Mouse (Mus musculus): ENCODE data around the gene Elf3.
"Not testable (repeated sequence)": the region's sequence is repeated elsewhere in the genome, so short reads cannot be mapped to it uniquely, and the experiment has no call there.

Gene Elf3

GRCm38 (mm10) chr1:135237131-135237851 lies 21.1 kb downstream of the Elf3 start:
- no peak for DNase-seq (ENCODE audit: low read depth, low spot score)

GRCm38 (mm10) chr1:135234771-135235170 lies 23.6 kb downstream of the Elf3 start:
- DNase-seq (ENCODE audit: low read depth, low spot score): no peak

- no peak for DNase-seq (ENCODE audit: low read depth, low spot score)
Measured at GRCm38 (mm10) chr1:135233961-135234360, 24.4 kb downstream of the Elf3 start.

- not testable (repeated sequence) for DNase-seq (ENCODE audit: low read depth, low spot score)
Measured at GRCm38 (mm10) chr1:135231878-135232277, 26.5 kb downstream of the Elf3 start.

GRCm38 (mm10) chr1:135227339-135227950 lies 30.9 kb downstream of the Elf3 start:
- DNase-seq (ENCODE audit: low read depth, low spot score): no peak

GRCm38 (mm10) chr1:135224981-135225604 lies 33.3 kb downstream of the Elf3 start:
- no peak for DNase-seq (ENCODE audit: low read depth, low spot score)

- no peak for DNase-seq (ENCODE audit: low read depth, low spot score)
Measured at GRCm38 (mm10) chr1:135224147-135224546, 34.2 kb downstream of the Elf3 start.

GRCm38 (mm10) chr1:135217607-135218233 lies 40.6 kb downstream of the Elf3 start:
- DNase-seq (ENCODE audit: low read depth, low spot score): no peak

- no peak for DNase-seq (ENCODE audit: low read depth, low spot score)
Measured at GRCm38 (mm10) chr1:135213772-135214640, 44.4 kb downstream of the Elf3 start.

GRCm38 (mm10) chr1:135210421-135210820 lies 47.9 kb downstream of the Elf3 start:
- no peak for DNase-seq (ENCODE audit: low read depth, low spot score)

GRCm38 (mm10) chr1:135208716-135209115 lies 49.7 kb downstream of the Elf3 start:
- no peak for DNase-seq (ENCODE audit: low read depth, low spot score)

- DNase-seq (ENCODE audit: low read depth, low spot score): no peak
Measured at GRCm38 (mm10) chr1:135206586-135207339, 51.6 kb downstream of the Elf3 start.

- DNase-seq (ENCODE audit: low read depth, low spot score): no peak
Measured at GRCm38 (mm10) chr1:135205257-135205656, 53.1 kb downstream of the Elf3 start.

- DNase-seq (ENCODE audit: low read depth, low spot score): no peak
Measured at GRCm38 (mm10) chr1:135204196-135205126, 53.9 kb downstream of the Elf3 start.

Data from CD4-positive, CD25-positive, alpha-beta regulatory T cell, adult 2 months (primary cell).